Mouse (Mus musculus) midbrain, embryonic 10.5 days (tissue): ENCODE measurements around the gene Tapbpl. TPM values are rescaled to one million over a fixed set of nuclear protein-coding genes. Genes with fewer than 3 reads are reported as not detected.

Experiments
- DNase-seq: peaks from one replicate; pipeline ENCODE4 v3.0.0-alpha.2; 2017; ENCODE audit warnings: low spot score
- H3K27ac ChIP-seq: fragments of 300-500 bp; sonication (generic); replicated peaks from 2 replicates; pipeline ENCODE4 v1.5.1; 2016; ENCODE audit warnings: mild to moderate bottlenecking
- H3K27me3 ChIP-seq: fragments of 300-500 bp; sonication (generic); 2 replicates; pipeline ENCODE4 v1.6.1; 2016; ENCODE audit warnings: low read depth, mild to moderate bottlenecking; ENCODE audit not compliant: poor library complexity, severe bottlenecking
- H3K36me3 ChIP-seq: fragments of 300-500 bp; sonication (generic); 2 replicates; pipeline ENCODE4 v1.6.1; 2016; ENCODE audit warnings: mild to moderate bottlenecking, moderate library complexity
- H3K4me1 ChIP-seq: fragments of 300-500 bp; sonication (generic); 2 replicates; pipeline ENCODE4 v1.6.1; 2016
- H3K4me3 ChIP-seq: fragments of 300-500 bp; sonication (generic); 2 replicates; pipeline ENCODE4 v1.5.1; 2016; ENCODE audit warnings: mild to moderate bottlenecking, moderate library complexity
- H3K9me3 ChIP-seq: fragments of 300-500 bp; sonication (generic); replicated peaks from 2 replicates; pipeline ENCODE4 v1.6.1; 2016; ENCODE audit warnings: mild to moderate bottlenecking
- WGBS: fragments of 180-500 bp; shearing (Covaris S2); methylation state at CpG from one replicate; pipeline ENCODE4 v1.1.7; 2016; 5-methylcytosine and 5-hydroxymethylcytosine counted together
- polyA plus RNA-seq: library from polyadenylated mRNA; unstranded; fragments of >200 nt; fragmentation: Nextera tagmentation; extraction: Ambion mirVana; gene quantifications from 2 replicates; pipeline ENCODE4 v1.2.1, GENCODE M21; 2016

Tapbpl gene
- polyA plus RNA-seq, 1 experiment from 2014 or later = 1.5 TPM

DNA sequence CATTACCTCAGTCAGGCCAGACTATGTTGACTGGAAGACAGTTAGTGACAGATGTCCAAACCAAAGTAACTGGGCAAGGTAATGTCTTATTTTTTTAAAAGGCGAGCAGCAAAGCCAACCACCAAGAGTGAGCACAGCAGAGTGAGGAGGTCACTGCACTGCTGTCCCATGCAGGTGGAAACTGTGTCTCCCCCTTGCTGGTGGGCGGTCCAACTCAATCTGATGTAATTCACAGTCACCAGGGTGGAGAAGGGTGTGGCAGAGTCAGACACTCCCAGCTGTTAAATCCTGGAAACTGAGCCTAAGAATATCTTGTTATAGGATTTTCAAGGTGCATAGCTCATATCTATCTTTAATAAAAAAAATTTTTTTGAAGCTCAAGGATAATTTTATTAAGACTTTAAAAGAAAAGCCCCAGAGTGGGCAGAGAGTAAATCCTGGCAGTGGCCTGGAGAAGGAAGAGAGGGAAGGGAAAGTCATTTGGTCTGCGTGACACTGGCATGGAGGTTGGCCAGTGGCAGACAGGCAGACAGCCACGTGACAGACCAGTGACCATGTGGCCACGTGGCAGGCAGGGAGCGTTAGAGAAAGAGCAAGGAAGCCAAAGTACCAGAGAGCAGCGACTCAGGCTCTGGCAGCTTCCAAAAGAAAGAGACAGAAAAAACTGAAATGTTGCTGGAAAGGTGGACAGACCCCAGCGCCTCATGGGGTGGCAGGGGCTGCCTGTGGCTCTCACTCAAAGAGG is 24.7 kb upstream of the Tapbpl start:
- Histone ChIP-seq H3K4me1 (peaks cover 8% of the 10 kb centered on the region; the same call in 1 of the 2 replicates), H3K27me3 (no peaks in the 10 kb centered on the region), H3K9me3 (no peaks in the 10 kb centered on the region; the same call in 1 of the 2 replicates), H3K4me3 (no peak overlapping the region), H3K36me3 (no peaks in the 10 kb centered on the region), H3K27ac (no peak overlapping the region)
- WGBS = 84% methylated on average over 8 of the region's 8 CpGs
- DNase-seq = no peak

DNA sequence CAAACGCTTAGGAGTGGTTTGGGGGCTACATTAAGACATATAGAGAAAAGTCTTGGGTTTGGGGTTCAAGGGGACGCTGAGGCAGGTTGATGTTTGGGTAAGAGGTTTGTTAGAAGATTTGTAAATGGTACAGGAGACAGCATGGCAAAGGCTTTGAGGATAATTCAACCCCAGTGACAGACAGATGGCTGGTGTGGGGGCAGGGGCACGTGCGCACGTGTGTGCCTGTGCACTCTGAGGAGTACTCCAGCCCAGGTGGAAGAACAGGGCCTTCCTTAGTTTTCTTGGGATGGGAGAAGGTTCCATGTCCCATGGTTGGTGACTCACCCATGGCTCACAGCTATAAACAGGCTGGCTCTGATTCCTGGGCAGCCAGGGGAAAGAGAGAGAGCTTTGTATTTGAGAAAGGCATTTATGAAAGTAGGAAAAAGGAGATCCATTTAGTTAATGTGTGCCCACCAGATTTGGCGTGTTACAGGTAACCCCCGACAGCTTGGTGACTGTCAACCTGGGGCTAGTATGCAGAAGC is 23.9 kb upstream of the Tapbpl start:
- H3K27ac ChIP-seq = no peak overlapping the region
- WGBS = 89% methylated on average over 7 of the region's 7 CpGs
- H3K4me1 ChIP-seq = peaks cover 8% of the 10 kb centered on the region; the same call in 1 of the 2 replicates
- no peaks in the 10 kb centered on the region; the same call in 1 of the 2 replicates for H3K9me3 ChIP-seq
- no peak overlapping the region for H3K4me3 ChIP-seq
- no peaks in the 10 kb centered on the region for H3K27me3 ChIP-seq
- DNase-seq = no peak
- no peaks in the 10 kb centered on the region for H3K36me3 ChIP-seq

- Histone ChIP-seq H3K9me3 (no peaks in the 10 kb centered on the region; the same call in 1 of the 2 replicates), H3K4me1 (peaks cover 8% of the 10 kb centered on the region; the same call in 1 of the 2 replicates), H3K36me3 (no peaks in the 10 kb centered on the region), H3K4me3 (no peak overlapping the region), H3K27me3 (no peaks in the 10 kb centered on the region), H3K27ac (no peak overlapping the region)
- no peak for DNase-seq
- WGBS = 82% methylated on average over 14 of the region's 14 CpGs
Measured at GRCm38 (mm10) chr6:125253863-125254715, 22.4 kb upstream of the Tapbpl start.

DNA sequence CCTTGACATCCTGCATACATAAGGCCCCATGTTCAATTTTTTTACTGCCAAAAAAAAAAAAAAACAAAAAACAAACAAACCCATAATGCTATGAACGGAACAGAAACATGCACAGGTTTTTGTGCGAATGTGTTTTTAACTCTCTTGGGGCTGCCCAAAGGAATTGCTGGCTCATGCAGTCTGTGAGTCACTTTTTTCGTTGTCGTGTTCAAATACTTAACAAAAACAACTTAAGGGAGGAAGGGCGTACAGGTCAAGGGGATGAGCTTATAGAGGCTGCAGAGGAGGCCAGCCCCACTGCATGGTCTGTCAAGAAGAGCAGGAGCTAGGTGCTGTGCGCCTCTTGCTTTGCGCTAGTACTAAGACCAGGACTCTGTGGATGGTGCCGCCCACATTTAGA is 21.1 kb upstream of the Tapbpl start:
- DNase-seq = no peak
- no peak overlapping the region for H3K27ac ChIP-seq
- H3K27me3 ChIP-seq = no peaks in the 10 kb centered on the region
- H3K9me3 ChIP-seq = no peaks in the 10 kb centered on the region; the same call in 1 of the 2 replicates
- WGBS = 93% methylated on average over 8 of the region's 8 CpGs
- H3K4me1 ChIP-seq = peaks cover 8% of the 10 kb centered on the region; the same call in 1 of the 2 replicates
- no peaks in the 10 kb centered on the region for H3K36me3 ChIP-seq
- no peak overlapping the region for H3K4me3 ChIP-seq

GRCm38 (mm10) chr6:125252285-125252684 is 20.6 kb upstream of the Tapbpl start:
- WGBS = 79% methylated on average over 3 of the region's 3 CpGs
- no peaks in the 10 kb centered on the region; the same call in 1 of the 2 replicates for H3K9me3 ChIP-seq
- peaks cover 8% of the 10 kb centered on the region; the same call in 1 of the 2 replicates for H3K4me1 ChIP-seq
- no peak for DNase-seq
- no peaks in the 10 kb centered on the region for H3K36me3 ChIP-seq
- no peak overlapping the region for H3K4me3 ChIP-seq
- no peak overlapping the region for H3K27ac ChIP-seq
- H3K27me3 ChIP-seq = no peaks in the 10 kb centered on the region

DNA sequence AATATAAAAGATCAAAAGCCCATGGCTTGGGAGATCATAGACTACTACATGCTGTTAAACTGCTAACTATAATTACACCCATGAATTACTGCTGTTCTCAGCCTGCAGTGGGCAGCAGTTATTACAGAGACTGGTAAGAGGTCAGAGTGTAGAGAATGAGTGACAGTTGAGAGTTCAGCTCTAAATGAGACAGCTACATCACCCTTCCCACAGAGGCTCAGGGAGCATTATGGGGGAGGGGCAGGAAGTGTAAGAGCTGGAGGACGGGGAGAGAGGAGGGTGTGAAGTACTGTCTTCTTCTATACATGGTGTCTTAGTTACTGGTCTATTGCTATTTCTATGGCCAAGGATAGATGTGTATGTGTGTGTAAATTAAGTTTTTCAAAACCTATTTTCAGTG is 12.9 kb upstream of the Tapbpl start:
- H3K4me3 ChIP-seq = no peak overlapping the region
- no peaks in the 10 kb centered on the region for H3K27me3 ChIP-seq
- no peaks in the 10 kb centered on the region for H3K36me3 ChIP-seq
- WGBS = 58% methylated on average over 1 of the region's 1 CpGs
- H3K9me3 ChIP-seq = no peaks in the 10 kb centered on the region
- no peak for DNase-seq
- H3K4me1 ChIP-seq = 0 out of 2 replicates have a peak, but pooled peaks cover 3% of the 10 kb centered on the region
- H3K27ac ChIP-seq = no peak overlapping the region

GRCm38 (mm10) chr6:125241566-125241965 is 9.9 kb upstream of the Tapbpl start:
- Histone ChIP-seq H3K4me1 (peaks cover 7% of the 10 kb centered on the region), H3K27me3 (no peaks in the 10 kb centered on the region), H3K27ac (no peak overlapping the region), H3K36me3 (no peaks in the 10 kb centered on the region), H3K9me3 (no peaks in the 10 kb centered on the region), H3K4me3 (no peak overlapping the region)
- no peak for DNase-seq
- 94% methylated on average over 8 of the region's 8 CpGs for WGBS

GRCm38 (mm10) chr6:125240617-125241016 is 9.0 kb upstream of the Tapbpl start:
- WGBS = 89% methylated on average over 5 of the region's 5 CpGs

GRCm38 (mm10) chr6:125239547-125239946 is 7.9 kb upstream of the Tapbpl start:
- DNase-seq = no peak
- H3K9me3 ChIP-seq = no peaks in the 10 kb centered on the region
- H3K4me1 ChIP-seq = peaks cover 9% of the 10 kb centered on the region
- no peaks in the 10 kb centered on the region for H3K36me3 ChIP-seq
- no peak overlapping the region for H3K4me3 ChIP-seq
- 90% methylated on average over 5 of the region's 5 CpGs for WGBS
- no peak overlapping the region for H3K27ac ChIP-seq
- H3K27me3 ChIP-seq = no peaks in the 10 kb centered on the region

More at GRCm38 (mm10) chr6:125240617-125241016, 9.0 kb upstream of the Tapbpl start:
- Histone ChIP-seq H3K4me1 (peaks cover 12% of the 10 kb centered on the region), H3K4me3 (no peak overlapping the region), H3K27ac (no peak overlapping the region), H3K9me3 (no peaks in the 10 kb centered on the region), H3K36me3 (no peaks in the 10 kb centered on the region), H3K27me3 (no peaks in the 10 kb centered on the region)
- no peak for DNase-seq

GRCm38 (mm10) chr6:125238396-125238795 is 6.7 kb upstream of the Tapbpl start:
- H3K36me3 ChIP-seq = no peaks in the 10 kb centered on the region
- H3K4me3 ChIP-seq = no peak overlapping the region
- peaks cover 20% of the 10 kb centered on the region for H3K4me1 ChIP-seq
- no peak overlapping the region for H3K27ac ChIP-seq
- no peak for DNase-seq
- WGBS = 88% methylated on average over 6 of the region's 6 CpGs
- no peaks in the 10 kb centered on the region for H3K27me3 ChIP-seq
- H3K9me3 ChIP-seq = no peaks in the 10 kb centered on the region

DNA sequence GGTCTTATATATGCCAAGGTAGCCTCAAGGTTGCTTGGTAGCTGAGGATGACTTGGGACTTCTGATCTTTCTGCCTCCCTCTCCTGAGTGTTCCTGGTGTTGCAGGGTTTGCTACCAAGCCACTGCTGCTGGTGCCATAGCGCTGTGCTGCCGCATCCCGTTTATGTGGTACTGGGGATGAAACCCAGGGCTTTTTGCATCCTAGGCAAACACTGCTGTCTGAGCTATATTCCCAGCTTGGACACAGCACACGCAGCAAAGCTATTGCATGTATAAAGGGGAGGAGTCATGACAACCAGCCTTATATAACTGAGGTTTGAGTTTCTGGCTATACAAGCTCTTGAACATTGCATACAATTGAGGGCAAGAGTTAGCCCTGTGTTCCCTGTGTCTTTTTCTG is 5.8 kb upstream of the Tapbpl start:
- no peak overlapping the region for H3K4me3 ChIP-seq
- H3K36me3 ChIP-seq = no peaks in the 10 kb centered on the region
- no peaks in the 10 kb centered on the region for H3K27me3 ChIP-seq
- H3K4me1 ChIP-seq = peaks cover 26% of the 10 kb centered on the region
- H3K27ac ChIP-seq = no peak overlapping the region
- DNase-seq = no peak
- WGBS = 88% methylated on average over 4 of the region's 4 CpGs
- H3K9me3 ChIP-seq = no peaks in the 10 kb centered on the region

GRCm38 (mm10) chr6:125236782-125237181 is 5.1 kb upstream of the Tapbpl start, which contains the start of gene Cd27:
Gene Cd27 (minus strand): TSS chr6:125237010.
- WGBS = 49% methylated on average over 6 of the region's 6 CpGs
- no peak for DNase-seq

More at GRCm38 (mm10) chr6:125236782-125237181, 5.1 kb upstream of the Tapbpl start, which contains the start of gene Cd27:
- Histone ChIP-seq H3K4me1 (peaks cover 33% of the 10 kb centered on the region), H3K27ac (peak within 1 kb of the TSS; percentile 34; the same call in 1 of the 2 replicates), H3K4me3 (no peak within 1 kb of the TSS), H3K27me3 (no peaks in the 10 kb centered on the region), H3K9me3 (no peaks in the 10 kb centered on the region), H3K36me3 (no peaks in the 10 kb centered on the region)
